In genomic region chr11:97820840-97821239, GRCm38 (mm10) we compare ENCODE assay signal across 10 mouse cellular contexts. TPM values are rescaled to one million over a fixed set of nuclear protein-coding genes. Genes with fewer than 3 reads are reported as not detected.
A peak's percentile ranks its signal among the peaks of the same experiment; 100 is the strongest.
DNase-seq lines count a peak whose midpoint lies in the region; ATAC-seq and TF ChIP-seq lines count a peak whose summit lies in the region.
"Had no signal": no experiment of that assay in that cellular context is flagged by ENCODE, and none has a peak within 500 bp of the region (broad histone marks: within the 10 kb centered on the region; RNA-seq: fewer than 3 reads in every experiment).

No protein-coding gene starts in this region.

- peak; percentile 82 to 89 for DNase-seq in heart, adult 18-20 months
- DNase-seq in heart, postnatal 25 days (ENCODE audit: low spot score), result no peak
- DNase-seq in adrenal gland, postnatal 14 days, result peak; percentile 90
- peak; percentile 74 to 81 for DNase-seq in heart, postnatal 14 days
- peak; percentile 78 for DNase-seq in liver, postnatal 0 days
- no peak for DNase-seq in layer of hippocampus, adult 11-12 months (ENCODE audit: low spot score)
- no peak for DNase-seq in left cerebral cortex, adult 9 months (ENCODE audit: low spot score in 2 of 2)
- DNase-seq in midbrain, postnatal 0 days (ENCODE audit: low spot score), result no peak

- intact Hi-C loops in heart, postnatal 25 days (cut with DNase I), result loop anchor here (2.0 kb wide), 1 partner anchor 20 kb away; no protein-coding TSS in a partner anchor
- intact Hi-C loops in heart, postnatal 14 days (cut with DNase I), result loop anchor here (2.0 kb wide), 1 partner anchor 20 kb away; no protein-coding TSS in a partner anchor

- H3K27me3 ChIP-seq in liver, postnatal 0 days (ENCODE audit: insufficient read depth, low read length), result no peaks in the 10 kb centered on the region
- no peaks in the 10 kb centered on the region for H3K27me3 ChIP-seq in midbrain, postnatal 0 days (ENCODE audit: insufficient read depth, low read length)
- H3K27me3 ChIP-seq: embryonic facial prominence, embryonic 15.5 days had no signal

- H3K36me3 ChIP-seq in liver, postnatal 0 days (replicated peaks; ENCODE audit: insufficient read depth, low read length), result peaks cover 19% of the 10 kb centered on the region
- H3K36me3 ChIP-seq in midbrain, postnatal 0 days (ENCODE audit: insufficient read depth, low read length), result peaks cover 63% of the 10 kb centered on the region

- no peak overlapping the region for H3K4me2 ChIP-seq in liver, postnatal 0 days (ENCODE audit: low read depth, low read length)
- no peak overlapping the region for H3K4me2 ChIP-seq in midbrain, postnatal 0 days (ENCODE audit: low read depth, low read length, poor library complexity, severe bottlenecking)
- H3K4me2 ChIP-seq: embryonic facial prominence, embryonic 15.5 days had no signal

- peak overlapping the region; percentile 77 for H3K27ac ChIP-seq in liver, postnatal 0 days (ENCODE audit: low read depth)
- no peak overlapping the region for H3K27ac ChIP-seq in midbrain, postnatal 0 days (ENCODE audit: low read depth, low read length)
- H3K27ac ChIP-seq: embryonic facial prominence, embryonic 15.5 days had no signal

- TF ChIP-seq CTCF in liver, postnatal 0 days (IDR thresholded peaks at IDR 0.05; ENCODE audit: low read depth), result no peak
- TF ChIP-seq CTCF in midbrain, postnatal 0 days (IDR thresholded peaks at IDR 0.05), result no peak

- H3K4me3 ChIP-seq in liver, postnatal 0 days (ENCODE audit: low read depth, low read length), result no peak overlapping the region
- no peak overlapping the region for H3K4me3 ChIP-seq in midbrain, postnatal 0 days (ENCODE audit: low read depth, low read length)
- H3K4me3 ChIP-seq: embryonic facial prominence, embryonic 15.5 days had no signal

- 41% methylated on average over 4 of the region's 4 CpGs for WGBS in liver, postnatal 0 days (ENCODE audit: insufficient replicate concordance)
- WGBS in midbrain, postnatal 0 days, result 62% methylated on average over 4 of the region's 4 CpGs

- ATAC-seq in liver, postnatal 0 days, result peak; percentile 87
- no peak for ATAC-seq in midbrain, postnatal 0 days (ENCODE audit: low FRiP score)

- peaks cover 68% of the 10 kb centered on the region for H3K4me1 ChIP-seq in liver, postnatal 0 days (ENCODE audit: insufficient read depth)
- no peaks in the 10 kb centered on the region for H3K4me1 ChIP-seq in midbrain, postnatal 0 days (ENCODE audit: insufficient read depth, low read length)

- no peaks in the 10 kb centered on the region for H3K9me3 ChIP-seq in liver, postnatal 0 days (ENCODE audit: low read length)
- H3K9me3 ChIP-seq in midbrain, postnatal 0 days (ENCODE audit: low read length), result no peaks in the 10 kb centered on the region
- H3K9me3 ChIP-seq: embryonic facial prominence, embryonic 15.5 days had no signal

- no peak overlapping the region for H3K9ac ChIP-seq in liver, postnatal 0 days (replicated peaks)
- no peak overlapping the region for H3K9ac ChIP-seq in midbrain, postnatal 0 days (replicated peaks; ENCODE audit: low read length, poor library complexity, severe bottlenecking)
- H3K9ac ChIP-seq: embryonic facial prominence, embryonic 15.5 days had no signal

- TF ChIP-seq EP300 in liver, postnatal 0 days (IDR thresholded peaks at IDR 0.05; ENCODE audit: low read depth), result peak; percentile 30; the same call in 1 of the 2 replicates

RNA-seq across cellular contexts. Expression of gene B230217C12Rik, which starts 19.7 kb away (rescaled TPM):
- total RNA-seq in heart, adult 18-20 months (2021), result under 1 TPM; 0.51 to 0.55 TPM
- total RNA-seq in heart, postnatal 25 days (2021), result under 1 TPM; 0.83 to 0.87 TPM
- 2.4 and 3.5 TPM in 2 replicates for total RNA-seq in adrenal gland, postnatal 14 days (2021)
- 1 to 10 TPM in 1 of 2 experiments, under 1 TPM in 1; 0.95 to 1.1 TPM for total RNA-seq in heart, postnatal 14 days (2021)
- 0.25 and 0.28 TPM in 2 replicates for polyA plus RNA-seq in liver, postnatal 0 days (2015; fragmentation: Nextera tagmentation; extraction: Ambion mirVana)
- 37.7 and 43.6 TPM in 2 replicates for total RNA-seq in midbrain, postnatal 0 days (2014; rRNA removed)
- 38.2 and 41.8 TPM in 2 replicates for polyA plus RNA-seq in midbrain, postnatal 0 days (2015; fragmentation: Nextera tagmentation; extraction: Ambion mirVana)

RNA-seq across cellular contexts. Expression of gene Lasp1, which starts 22.0 kb away (rescaled TPM):
- 10 to 100 TPM; 34.9 to 36.6 TPM for total RNA-seq in heart, adult 18-20 months (2021)
- total RNA-seq in heart, postnatal 25 days (2021), result 10 to 100 TPM; 41.3 to 46.2 TPM
- total RNA-seq in adrenal gland, postnatal 14 days (2021), result 98.2 and 107 TPM in 2 replicates
- 10 to 100 TPM; 47.8 to 49.6 TPM for total RNA-seq in heart, postnatal 14 days (2021)
- polyA plus RNA-seq in liver, postnatal 0 days (2015; fragmentation: Nextera tagmentation; extraction: Ambion mirVana), result 30.0 and 32.2 TPM in 2 replicates
- 206 and 216 TPM in 2 replicates for total RNA-seq in midbrain, postnatal 0 days (2014; rRNA removed)
- 174 and 179 TPM in 2 replicates for polyA plus RNA-seq in midbrain, postnatal 0 days (2015; fragmentation: Nextera tagmentation; extraction: Ambion mirVana)

RNA-seq across cellular contexts. Expression of gene Rpl23, which starts 38.6 kb away (rescaled TPM):
- 100 to 1,000 TPM; 505 to 584 TPM for total RNA-seq in heart, adult 18-20 months (2021)
- 100 to 1,000 TPM; 454 to 515 TPM for total RNA-seq in heart, postnatal 25 days (2021)
- 809 and 980 TPM in 2 replicates for total RNA-seq in adrenal gland, postnatal 14 days (2021)
- 100 to 1,000 TPM; 503 to 533 TPM for total RNA-seq in heart, postnatal 14 days (2021)
- 409 and 433 TPM in 2 replicates for polyA plus RNA-seq in liver, postnatal 0 days (2015; fragmentation: Nextera tagmentation; extraction: Ambion mirVana)
- 177 and 224 TPM in 2 replicates for total RNA-seq in midbrain, postnatal 0 days (2014; rRNA removed)
- 308 and 329 TPM in 2 replicates for polyA plus RNA-seq in midbrain, postnatal 0 days (2015; fragmentation: Nextera tagmentation; extraction: Ambion mirVana)

RNA-seq across cellular contexts. Expression of gene 1700001P01Rik, which starts 45.1 kb away (rescaled TPM):
- total RNA-seq in heart, adult 18-20 months (2021), result not detected
- not detected for total RNA-seq in heart, postnatal 25 days (2021)
- total RNA-seq in adrenal gland, postnatal 14 days (2021), result not detected in 2 replicates
- under 1 TPM in 1 of 2 experiments, not detected in 1; 0.65 TPM for total RNA-seq in heart, postnatal 14 days (2021)
- polyA plus RNA-seq in liver, postnatal 0 days (2015; fragmentation: Nextera tagmentation; extraction: Ambion mirVana), result not detected in 2 replicates
- not detected in 2 replicates for total RNA-seq in midbrain, postnatal 0 days (2014; rRNA removed)
- polyA plus RNA-seq in midbrain, postnatal 0 days (2015; fragmentation: Nextera tagmentation; extraction: Ambion mirVana), result 0.29 TPM in 1 of 2 replicates, not detected in the other
- polyA plus RNA-seq: stomach, embryonic 16.5 days had no signal

RNA-seq across cellular contexts. Expression of gene Cwc25, which starts 54.5 kb away (rescaled TPM):
- total RNA-seq in heart, adult 18-20 months (2021), result 1 to 10 TPM; 6.4 to 8.4 TPM
- total RNA-seq in heart, postnatal 25 days (2021), result 1 to 10 TPM; 7.0 to 7.2 TPM
- total RNA-seq in adrenal gland, postnatal 14 days (2021), result 17.6 and 18.7 TPM in 2 replicates
- 10 to 100 TPM in 1 of 2 experiments, 1 to 10 TPM in 1; 8.9 to 10.6 TPM for total RNA-seq in heart, postnatal 14 days (2021)
- 5.5 and 5.8 TPM in 2 replicates for polyA plus RNA-seq in liver, postnatal 0 days (2015; fragmentation: Nextera tagmentation; extraction: Ambion mirVana)
- 11.8 and 16.0 TPM in 2 replicates for total RNA-seq in midbrain, postnatal 0 days (2014; rRNA removed)
- 12.0 TPM in 2 replicates for polyA plus RNA-seq in midbrain, postnatal 0 days (2015; fragmentation: Nextera tagmentation; extraction: Ambion mirVana)

Comparison
In these comparisons a context has a peak if more than half of its experiments do, and no peak if none do; other contexts are left out.
1. DNase-seq: peak in heart, adult 18-20 months (2 of 2), adrenal gland, postnatal 14 days (single experiment), heart, postnatal 14 days (2 of 2) and liver, postnatal 0 days (single experiment); none in heart, postnatal 25 days (single experiment), layer of hippocampus, adult 11-12 months (single experiment), left cerebral cortex, adult 9 months (0 of 2) and midbrain, postnatal 0 days (single experiment).